Mouse (Mus musculus): ENCODE measurements around the gene Nlrp6. TPM values are rescaled to one million over a fixed set of nuclear protein-coding genes. Genes with fewer than 3 reads are reported as not detected.
"Not testable (repeated sequence)": the region's sequence is repeated elsewhere in the genome, so short reads cannot be mapped to it uniquely, and the experiment has no call there.

Gene Nlrp6
- polyA plus RNA-seq, 1 experiment from 2014 or later: 1.3 TPM

DNA sequence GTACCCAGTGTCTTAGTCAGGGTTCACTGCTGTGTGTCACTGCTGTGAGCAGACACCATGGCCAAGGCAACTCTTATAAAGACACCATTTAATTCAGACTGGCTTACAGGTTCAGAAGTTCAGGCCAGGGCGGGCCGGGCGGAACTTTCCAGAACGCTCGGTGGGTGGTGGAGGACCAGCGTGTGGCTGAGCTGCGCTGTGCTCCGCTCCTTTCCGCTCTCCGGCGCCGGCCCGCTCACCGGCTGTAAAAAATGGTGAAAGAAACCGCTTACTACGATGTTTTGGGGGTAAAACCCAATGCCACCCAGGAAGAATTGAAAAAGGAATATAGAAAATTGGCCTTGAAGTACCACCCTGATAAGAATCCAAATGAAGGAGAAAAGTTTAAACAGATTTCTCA lies 30.1 kb upstream of the Nlrp6 start:
- H3K27ac ChIP-seq (ENCODE audit: low read depth, low read length); H3K4me3 ChIP-seq (ENCODE audit: low read depth, low read length); H3K27me3 ChIP-seq (replicated peaks; ENCODE audit: control insufficient read depth, insufficient read depth, low read length); DNase-seq (ENCODE audit: low spot score); H3K9me3 ChIP-seq (ENCODE audit: control insufficient read depth, low read length); ATAC-seq (replicated peaks; ENCODE audit: low FRiP score); H3K4me2 ChIP-seq; H3K4me1 ChIP-seq (replicated peaks; ENCODE audit: control insufficient read depth, insufficient read depth, low read length); H3K9ac ChIP-seq (ENCODE audit: low read depth, low read length): not testable (repeated sequence)
- WGBS: 94% methylated on average over 16 of the region's 16 CpGs
- peaks cover 33% of the 10 kb centered on the region for H3K36me3 ChIP-seq (ENCODE audit: control insufficient read depth, insufficient read depth, low read length)

DNA sequence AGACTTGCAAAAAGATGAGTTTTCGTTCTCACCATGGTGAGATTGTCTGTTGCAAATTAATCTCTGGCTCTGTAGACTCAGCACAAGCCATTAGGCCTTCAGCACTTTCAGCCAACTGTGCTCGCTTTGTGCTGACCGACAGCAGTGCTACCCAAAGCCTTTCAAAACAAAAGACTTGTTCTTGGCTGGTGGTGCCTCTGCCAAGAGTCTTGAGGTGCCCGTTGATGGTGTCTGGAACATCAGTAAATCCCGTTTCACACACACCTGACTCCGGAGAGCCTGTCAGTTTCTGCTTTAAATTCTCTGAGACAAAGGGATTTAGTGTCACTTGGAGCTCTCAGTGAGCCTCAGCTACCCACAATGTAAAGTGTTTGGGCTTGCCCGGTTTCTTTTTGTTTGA lies 26.7 kb upstream of the Nlrp6 start:
- H3K4me1 ChIP-seq (replicated peaks; ENCODE audit: control insufficient read depth, insufficient read depth, low read length): no peaks in the 10 kb centered on the region
- no peak overlapping the region for H3K9ac ChIP-seq (ENCODE audit: low read depth, low read length)
- peaks cover 39% of the 10 kb centered on the region for H3K36me3 ChIP-seq (ENCODE audit: control insufficient read depth, insufficient read depth, low read length)
- ATAC-seq (replicated peaks; ENCODE audit: low FRiP score) (no peak), DNase-seq (ENCODE audit: low spot score) (no peak)
- no peaks in the 10 kb centered on the region for H3K27me3 ChIP-seq (replicated peaks; ENCODE audit: control insufficient read depth, insufficient read depth, low read length)
- 92% methylated on average over 7 of the region's 7 CpGs for WGBS
- no peak overlapping the region for H3K4me2 ChIP-seq
- H3K4me3 ChIP-seq (ENCODE audit: low read depth, low read length): no peak overlapping the region
- H3K9me3 ChIP-seq (ENCODE audit: control insufficient read depth, low read length): no peaks in the 10 kb centered on the region
- no peak overlapping the region for H3K27ac ChIP-seq (ENCODE audit: low read depth, low read length)

DNA sequence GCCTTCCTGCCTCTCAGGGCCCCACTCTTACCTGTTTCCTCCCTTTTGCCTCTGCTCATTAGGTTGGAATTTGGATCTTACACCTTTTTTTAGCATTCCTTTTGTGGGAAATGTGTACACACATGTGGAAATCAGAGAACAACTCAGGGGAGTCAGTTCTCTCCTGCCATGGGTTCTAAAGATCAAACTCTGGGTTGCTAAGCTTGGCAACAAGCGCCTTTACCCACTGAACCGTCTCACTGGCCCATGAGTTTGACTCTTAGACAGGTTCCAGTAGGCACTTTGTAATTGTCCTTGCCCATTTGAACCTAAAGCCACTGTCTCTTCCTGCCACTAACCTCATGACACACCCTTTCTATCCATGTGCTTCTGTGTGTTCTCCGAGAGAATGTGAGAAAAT lies 26.1 kb upstream of the Nlrp6 start:
- no peak for DNase-seq (ENCODE audit: low spot score)
- no peaks in the 10 kb centered on the region for H3K27me3 ChIP-seq (replicated peaks; ENCODE audit: control insufficient read depth, insufficient read depth, low read length)
- no peak overlapping the region for H3K4me2 ChIP-seq
- 92% methylated on average over 3 of the region's 3 CpGs for WGBS
- H3K9ac ChIP-seq (ENCODE audit: low read depth, low read length): no peak overlapping the region
- no peaks in the 10 kb centered on the region for H3K4me1 ChIP-seq (replicated peaks; ENCODE audit: control insufficient read depth, insufficient read depth, low read length)
- peaks cover 39% of the 10 kb centered on the region for H3K36me3 ChIP-seq (ENCODE audit: control insufficient read depth, insufficient read depth, low read length)
- H3K4me3 ChIP-seq (ENCODE audit: low read depth, low read length): no peak overlapping the region
- no peaks in the 10 kb centered on the region for H3K9me3 ChIP-seq (ENCODE audit: control insufficient read depth, low read length)
- H3K27ac ChIP-seq (ENCODE audit: low read depth, low read length): no peak overlapping the region
- no peak for ATAC-seq (replicated peaks; ENCODE audit: low FRiP score)

DNA sequence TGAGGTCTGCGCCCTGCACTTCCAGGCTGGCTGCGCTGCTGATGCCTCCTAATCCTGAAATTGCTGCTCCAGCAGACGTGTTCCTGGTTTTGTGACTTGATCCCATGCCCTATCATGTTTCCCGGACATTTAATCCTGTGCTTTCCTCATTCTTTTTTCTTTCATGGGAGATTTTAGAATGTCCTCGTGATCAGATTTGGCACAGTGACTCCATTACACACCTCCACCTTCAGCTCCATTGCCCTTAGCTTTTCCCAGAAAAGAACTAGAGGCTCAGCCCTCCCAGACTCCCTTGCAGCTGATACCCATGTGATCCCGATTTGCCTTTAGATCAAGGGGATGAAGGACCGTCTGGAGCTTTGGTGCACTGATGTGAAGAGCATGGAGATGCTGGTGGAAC lies 22.8 kb upstream of the Nlrp6 start:
- Histone ChIP-seq H3K27ac (ENCODE audit: low read depth, low read length) (no peak overlapping the region), H3K4me1 (replicated peaks; ENCODE audit: control insufficient read depth, insufficient read depth, low read length) (no peaks in the 10 kb centered on the region), H3K4me2 (no peak overlapping the region), H3K36me3 (ENCODE audit: control insufficient read depth, insufficient read depth, low read length) (peaks cover 25% of the 10 kb centered on the region), H3K27me3 (replicated peaks; ENCODE audit: control insufficient read depth, insufficient read depth, low read length) (no peaks in the 10 kb centered on the region), H3K9ac (ENCODE audit: low read depth, low read length) (no peak overlapping the region), H3K4me3 (ENCODE audit: low read depth, low read length) (no peak overlapping the region), H3K9me3 (ENCODE audit: control insufficient read depth, low read length) (no peaks in the 10 kb centered on the region)
- DNase-seq (ENCODE audit: low spot score) (no peak), ATAC-seq (replicated peaks; ENCODE audit: low FRiP score) (no peak)
- 87% methylated on average over 7 of the region's 7 CpGs for WGBS

DNA sequence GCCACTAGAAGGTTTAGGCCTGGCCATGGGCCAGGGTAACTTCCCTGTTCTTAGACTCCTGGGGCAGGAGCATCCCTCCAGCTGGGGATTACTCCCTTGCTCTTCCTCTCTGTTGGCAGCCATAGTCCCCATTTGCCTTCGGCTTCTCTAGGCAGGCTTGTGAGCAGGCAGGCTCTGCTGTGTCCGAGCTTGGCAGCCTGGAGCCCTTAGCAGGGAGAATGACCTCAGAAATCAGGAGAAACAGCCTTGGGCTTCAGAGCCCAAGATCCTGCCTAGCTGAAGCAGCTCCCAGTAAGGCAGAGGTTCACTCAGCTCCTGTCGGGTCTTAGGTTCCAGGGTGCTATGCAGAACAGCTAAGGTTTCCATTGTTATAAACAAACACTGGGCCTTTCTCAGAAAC lies 21.6 kb upstream of the Nlrp6 start:
- WGBS: 82% methylated on average over 3 of the region's 3 CpGs
- H3K9ac ChIP-seq (ENCODE audit: low read depth, low read length): no peak overlapping the region
- no peaks in the 10 kb centered on the region for H3K4me1 ChIP-seq (replicated peaks; ENCODE audit: control insufficient read depth, insufficient read depth, low read length)
- H3K9me3 ChIP-seq (ENCODE audit: control insufficient read depth, low read length): no peaks in the 10 kb centered on the region
- H3K27me3 ChIP-seq (replicated peaks; ENCODE audit: control insufficient read depth, insufficient read depth, low read length): no peaks in the 10 kb centered on the region
- no peak for ATAC-seq (replicated peaks; ENCODE audit: low FRiP score)
- no peak overlapping the region for H3K27ac ChIP-seq (ENCODE audit: low read depth, low read length)
- H3K4me3 ChIP-seq (ENCODE audit: low read depth, low read length): no peak overlapping the region
- DNase-seq (ENCODE audit: low spot score): no peak
- H3K36me3 ChIP-seq (ENCODE audit: control insufficient read depth, insufficient read depth, low read length): peaks cover 21% of the 10 kb centered on the region
- no peak overlapping the region for H3K4me2 ChIP-seq

DNA sequence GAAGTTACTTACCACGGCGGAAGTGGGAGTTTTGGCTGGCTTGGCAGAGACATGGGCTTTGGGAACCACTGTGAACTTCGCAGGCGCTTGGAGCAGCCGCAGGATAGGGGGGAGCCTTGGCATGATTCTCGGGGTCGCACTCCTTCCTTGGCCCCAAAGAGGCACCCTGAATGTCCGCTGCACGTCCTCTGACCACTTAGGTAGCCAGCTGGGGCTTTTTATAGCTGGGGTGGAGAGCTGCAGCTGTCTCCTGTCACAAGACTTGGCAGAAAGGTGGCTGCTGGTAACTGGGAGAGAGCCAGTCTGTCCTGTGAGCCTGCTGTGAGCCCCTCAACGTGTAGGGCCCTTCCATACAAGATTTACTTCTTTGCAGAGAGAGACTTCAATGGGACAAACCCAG lies 20.5 kb upstream of the Nlrp6 start, which contains the start of gene Cox8b:
Cox8b (minus strand) TSS at position 227 of the 400 bp plus-strand sequence.
- no peak within 1 kb of the TSS for H3K27ac ChIP-seq (ENCODE audit: low read depth, low read length)
- no peak for DNase-seq (ENCODE audit: low spot score)
- H3K9me3 ChIP-seq (ENCODE audit: control insufficient read depth, low read length): no peaks in the 10 kb centered on the region
- no peaks in the 10 kb centered on the region for H3K4me1 ChIP-seq (replicated peaks; ENCODE audit: control insufficient read depth, insufficient read depth, low read length)
- 77% methylated on average over 10 of the region's 10 CpGs for WGBS
- H3K27me3 ChIP-seq (replicated peaks; ENCODE audit: control insufficient read depth, insufficient read depth, low read length): no peaks in the 10 kb centered on the region
- no peak within 1 kb of the TSS for H3K9ac ChIP-seq (ENCODE audit: low read depth, low read length)
- no peak for ATAC-seq (replicated peaks; ENCODE audit: low FRiP score)
- H3K4me3 ChIP-seq (ENCODE audit: low read depth, low read length): no peak within 1 kb of the TSS
- H3K36me3 ChIP-seq (ENCODE audit: control insufficient read depth, insufficient read depth, low read length): peaks cover 16% of the 10 kb centered on the region
- no peak within 1 kb of the TSS for H3K4me2 ChIP-seq

DNA sequence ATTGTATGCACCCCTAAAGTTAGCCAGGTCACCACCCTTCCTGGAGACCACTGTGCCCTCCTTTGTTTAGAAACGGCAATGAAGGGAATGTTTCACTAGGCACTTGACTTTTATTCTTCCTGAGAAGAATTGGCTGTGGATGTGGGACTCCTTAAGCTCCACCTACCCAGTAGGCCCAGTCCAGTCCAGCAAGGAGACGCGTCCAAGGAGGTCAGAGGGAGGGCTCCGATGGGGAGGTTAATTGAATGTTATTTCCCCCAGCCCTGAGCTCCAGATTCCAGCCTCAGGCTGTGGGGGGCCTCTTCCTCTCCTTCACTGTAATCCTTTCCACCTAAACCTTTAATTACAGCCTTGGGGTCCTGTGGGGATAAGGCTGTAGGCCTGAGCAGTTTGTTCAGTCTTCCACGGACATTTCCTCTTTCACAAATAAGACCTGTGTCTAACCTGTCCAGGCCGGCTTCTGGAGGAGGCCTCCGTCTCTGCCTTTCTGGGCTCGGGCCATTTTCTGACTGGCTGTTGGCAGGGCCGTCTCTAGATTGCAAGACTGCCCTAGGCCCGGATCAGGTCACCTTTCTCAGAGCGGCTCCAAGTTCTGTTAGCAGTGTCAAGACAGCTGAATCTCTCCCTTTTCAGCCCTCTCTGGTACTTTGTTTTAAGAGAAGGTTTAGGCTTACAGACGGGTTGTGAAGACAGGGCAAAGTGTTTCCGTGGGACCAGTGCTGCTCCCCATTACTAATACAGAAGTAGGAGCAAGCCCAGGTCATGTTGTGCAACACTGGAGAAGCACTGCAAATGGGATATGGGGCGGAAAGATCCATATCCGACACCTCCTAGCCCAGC lies 18.4 kb upstream of the Nlrp6 start:
- no peak overlapping the region for H3K27ac ChIP-seq (ENCODE audit: low read depth, low read length)
- DNase-seq (ENCODE audit: low spot score) (no peak), ATAC-seq (replicated peaks; ENCODE audit: low FRiP score) (no peak)
- H3K4me2 ChIP-seq: no peak overlapping the region
- 80% methylated on average over 15 of the region's 15 CpGs for WGBS
- no peaks in the 10 kb centered on the region; the same call in 1 of the 2 replicates for H3K4me1 ChIP-seq (replicated peaks; ENCODE audit: control insufficient read depth, insufficient read depth, low read length)
- no peaks in the 10 kb centered on the region for H3K27me3 ChIP-seq (replicated peaks; ENCODE audit: control insufficient read depth, insufficient read depth, low read length)
- no peak overlapping the region for H3K9ac ChIP-seq (ENCODE audit: low read depth, low read length)
- no peak overlapping the region for H3K4me3 ChIP-seq (ENCODE audit: low read depth, low read length)
- H3K9me3 ChIP-seq (ENCODE audit: control insufficient read depth, low read length): no peaks in the 10 kb centered on the region
- peaks cover 14% of the 10 kb centered on the region for H3K36me3 ChIP-seq (ENCODE audit: control insufficient read depth, insufficient read depth, low read length)

DNA sequence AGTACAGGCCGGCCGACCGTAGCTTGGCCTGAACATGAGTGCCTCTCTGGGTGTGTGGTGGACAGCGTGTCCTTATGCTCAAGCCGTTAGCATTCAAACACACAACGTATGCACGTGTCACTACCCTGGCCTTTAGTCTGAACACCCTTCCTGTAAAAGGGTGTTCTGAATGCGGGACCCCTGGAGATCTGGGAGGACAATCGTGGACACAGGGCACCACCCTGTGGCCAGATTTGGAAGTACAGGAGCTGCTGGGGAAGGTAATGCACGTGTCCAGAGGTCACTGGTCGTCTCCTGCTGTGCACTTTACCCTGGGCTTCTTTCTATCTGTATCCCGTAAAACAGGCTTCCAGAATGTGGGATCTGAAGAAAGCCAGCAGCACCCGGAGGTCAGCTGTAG lies 17.5 kb upstream of the Nlrp6 start:
- 30% methylated on average over 13 of the region's 13 CpGs for WGBS
- ATAC-seq (replicated peaks; ENCODE audit: low FRiP score) (peak; percentile 46), DNase-seq (ENCODE audit: low spot score) (peak; percentile 79)
- Histone ChIP-seq H3K36me3 (ENCODE audit: control insufficient read depth, insufficient read depth, low read length) (peaks cover 5% of the 10 kb centered on the region), H3K9ac (ENCODE audit: low read depth, low read length) (no peak overlapping the region), H3K9me3 (ENCODE audit: control insufficient read depth, low read length) (no peaks in the 10 kb centered on the region), H3K4me1 (replicated peaks; ENCODE audit: control insufficient read depth, insufficient read depth, low read length) (no peaks in the 10 kb centered on the region; the same call in 1 of the 2 replicates), H3K27me3 (replicated peaks; ENCODE audit: control insufficient read depth, insufficient read depth, low read length) (no peaks in the 10 kb centered on the region), H3K4me2 (no peak overlapping the region), H3K4me3 (ENCODE audit: low read depth, low read length) (no peak overlapping the region), H3K27ac (ENCODE audit: low read depth, low read length) (no peak overlapping the region)

DNA sequence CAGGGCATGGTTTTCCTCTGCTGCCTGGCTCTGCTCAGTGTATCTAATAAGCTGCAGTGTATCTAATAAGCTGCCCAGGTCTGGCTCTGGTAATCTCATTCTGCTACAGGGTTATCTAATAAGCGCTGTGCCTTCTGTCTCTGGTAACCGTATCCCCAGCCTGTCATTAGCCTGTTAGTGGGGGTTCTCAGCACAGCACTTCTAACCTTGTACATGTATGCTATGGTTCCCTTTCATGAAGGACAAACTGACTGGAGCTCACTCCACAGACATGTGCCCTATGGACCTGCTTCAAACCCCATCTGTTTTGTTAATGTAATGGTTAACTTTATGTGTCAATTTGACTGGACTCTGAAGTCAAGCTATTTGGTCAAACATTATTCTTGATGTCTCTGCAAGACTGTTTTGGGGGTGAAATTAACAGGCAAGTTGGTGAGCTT lies 15.0 kb upstream of the Nlrp6 start:
- Histone ChIP-seq H3K4me2 (peak overlapping the region; percentile 42), H3K36me3 (ENCODE audit: control insufficient read depth, insufficient read depth, low read length) (no peaks in the 10 kb centered on the region), H3K27me3 (replicated peaks; ENCODE audit: control insufficient read depth, insufficient read depth, low read length) (no peaks in the 10 kb centered on the region), H3K9ac (ENCODE audit: low read depth, low read length) (0 out of 2 replicates have a peak overlapping the region, but pooled peaks have one; percentile 20), H3K4me3 (ENCODE audit: low read depth, low read length) (no peak overlapping the region), H3K27ac (ENCODE audit: low read depth, low read length) (peak overlapping the region; percentile 52), H3K4me1 (replicated peaks; ENCODE audit: control insufficient read depth, insufficient read depth, low read length) (peaks cover 6% of the 10 kb centered on the region), H3K9me3 (ENCODE audit: control insufficient read depth, low read length) (no peaks in the 10 kb centered on the region)
- WGBS: 49% methylated on average over 2 of the region's 2 CpGs
- ATAC-seq (replicated peaks; ENCODE audit: low FRiP score) (peak; percentile 30), DNase-seq (ENCODE audit: low spot score) (no peak)

Data from liver, embryonic 11.5 days (tissue).